Mouse (Mus musculus): Measurements from ENCODE around the gene Gja10.

GRCm38 (mm10) chr4:32588237-32588636, 14.3 kb downstream of the Gja10 start:
- TF ChIP-seq POLR2A (IDR thresholded peaks at IDR 0.05; ENCODE audit: control insufficient read depth, low read depth, low read length) (no peak), CTCF (IDR thresholded peaks at IDR 0.05; ENCODE audit: control insufficient read depth, insufficient read depth, insufficient replicate concordance, low read depth, low read length) (no peak)
